Mouse (Mus musculus) cerebellum, adult 18-20 months (tissue): ENCODE measurements around the gene Pex5l.

Experiments
- DNase-seq, 2 experiments: peaks; one replicate each; pipeline ENCODE4 v3.0.0; 2021

Gene Pex5l

GRCm38 (mm10) chr3:32924168-32924567 is 218.9 kb downstream of the Pex5l start:
- DNase-seq: no peak

GRCm38 (mm10) chr3:32910071-32910551 is 232.9 kb downstream of the Pex5l start:
- DNase-seq: peak in 1 of 2 experiments; percentile 15

GRCm38 (mm10) chr3:32908400-32908799 is 234.6 kb downstream of the Pex5l start:
- DNase-seq: no peak

DNA sequence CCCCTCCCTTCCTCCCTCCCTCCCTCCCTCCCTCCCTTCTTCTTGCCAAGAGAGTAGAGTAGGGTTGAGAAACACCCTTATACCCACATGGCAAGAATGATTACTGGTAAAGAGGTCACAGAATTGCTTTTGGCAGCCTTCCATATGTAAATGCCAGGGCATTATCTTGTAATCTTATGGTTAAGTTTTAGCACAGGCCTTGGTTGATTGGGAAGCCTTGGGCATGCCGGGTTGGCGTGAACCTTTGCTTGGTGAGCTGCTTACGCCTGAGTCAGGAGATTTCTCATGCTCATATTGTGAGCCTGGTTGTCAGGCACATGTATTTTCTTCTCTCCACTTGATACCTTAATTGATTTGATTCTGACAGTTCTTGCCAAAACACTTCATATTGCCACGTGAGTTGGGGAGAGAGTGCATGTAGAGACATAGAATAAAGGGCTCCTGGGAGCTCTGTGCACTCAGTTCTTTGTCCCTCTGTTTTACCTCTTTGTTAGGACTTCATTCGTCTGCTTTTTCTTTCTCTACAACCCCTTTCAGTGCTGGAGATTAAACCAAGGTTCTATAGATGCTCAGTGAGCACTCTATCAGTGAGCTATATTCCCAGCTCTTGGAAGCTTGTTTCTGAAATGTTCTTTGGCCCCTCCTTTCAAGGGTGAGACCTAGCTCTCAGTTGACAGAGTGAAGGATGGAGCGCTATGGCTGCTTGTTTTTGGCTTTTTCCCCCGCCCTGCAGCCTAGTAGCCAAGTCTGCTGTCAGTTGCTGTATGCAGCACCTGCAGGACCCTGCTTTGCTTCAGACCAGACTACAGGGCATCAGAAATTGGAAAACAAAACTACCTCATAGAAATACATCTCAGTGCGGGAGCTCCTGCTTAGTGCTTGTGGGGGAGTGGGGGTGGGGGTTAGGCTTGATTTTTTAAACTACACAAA is 236.9 kb downstream of the Pex5l start:
- DNase-seq: no peak

- DNase-seq: no peak
These were observed 238.4 kb downstream of the Pex5l start for GRCm38 (mm10) chr3:32904599-32904998.

GRCm38 (mm10) chr3:32903462-32903861 is 239.6 kb downstream of the Pex5l start:
- DNase-seq: no peak
